Mouse (Mus musculus): ENCODE measurements around the gene Gria4. TPM values are rescaled to one million over a fixed set of nuclear protein-coding genes. Genes with fewer than 3 reads are reported as not detected.
"Not testable (repeated sequence)": the region's sequence is repeated elsewhere in the genome, so short reads cannot be mapped to it uniquely, and the experiment has no call there.

Gene Gria4
- polyA plus RNA-seq, 1 experiment from 2014 or later, result 11.0 TPM

DNA sequence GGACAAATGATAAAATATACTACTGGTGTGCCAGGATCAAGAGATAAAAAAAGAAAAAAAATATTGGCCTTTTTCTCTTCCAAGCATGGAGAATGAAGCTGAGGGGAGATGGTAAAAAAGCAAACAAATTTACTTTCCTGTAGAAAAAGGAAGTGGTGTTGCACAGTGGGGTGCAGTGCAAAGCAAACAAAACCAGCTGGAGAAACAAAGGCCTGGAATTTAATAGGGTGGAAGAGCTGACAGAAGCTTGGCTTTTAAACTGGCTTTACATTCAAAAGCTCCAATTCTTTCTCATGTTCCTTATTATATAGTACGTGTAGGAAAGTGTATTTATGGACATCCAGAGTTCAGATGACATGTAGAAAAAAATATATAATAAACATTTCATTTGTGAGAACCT lies 290.9 kb downstream of the Gria4 start:
- H3K4me3 ChIP-seq (ENCODE audit: low read length), result no peak overlapping the region
- no peaks in the 10 kb centered on the region for H3K4me1 ChIP-seq (ENCODE audit: insufficient read depth, low read length)
- H3K27me3 ChIP-seq (ENCODE audit: insufficient read depth, low read length), result no peaks in the 10 kb centered on the region

DNA sequence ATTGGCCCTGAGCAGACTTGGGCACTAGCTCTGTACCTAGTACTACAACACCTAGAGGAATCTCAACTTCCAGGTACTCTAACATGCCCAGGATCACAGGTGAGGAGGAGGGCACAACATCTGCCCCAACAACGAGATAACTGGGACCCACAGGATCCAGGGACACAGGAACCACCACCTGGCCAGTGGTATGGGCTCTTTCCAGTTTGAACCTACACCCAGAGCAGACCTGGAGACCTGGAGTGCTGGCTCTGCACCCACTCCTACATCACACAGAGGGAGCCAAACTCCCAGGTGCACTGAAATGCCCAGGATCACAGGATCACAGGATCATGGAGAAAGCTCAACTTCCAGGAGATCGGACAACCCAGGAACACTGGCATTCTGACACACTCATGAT lies 309.6 kb downstream of the Gria4 start:
- H3K9me3 ChIP-seq (ENCODE audit: low read length), result no peaks in the 10 kb centered on the region
- no peak overlapping the region for H3K4me2 ChIP-seq (replicated peaks; ENCODE audit: low read depth, low read length)
- H3K36me3 ChIP-seq (ENCODE audit: insufficient read depth, low read length), result no peaks in the 10 kb centered on the region
- H3K4me1 ChIP-seq (ENCODE audit: insufficient read depth, low read length), result no peaks in the 10 kb centered on the region
- no peaks in the 10 kb centered on the region for H3K27me3 ChIP-seq (ENCODE audit: insufficient read depth, low read length)
- H3K27ac ChIP-seq (ENCODE audit: low read length), result no peak overlapping the region
- H3K4me3 ChIP-seq (ENCODE audit: low read length), result no peak overlapping the region
- WGBS, result 78% methylated on average over 2 of the region's 2 CpGs
- ATAC-seq (ENCODE audit: low FRiP score, low TSS enrichment), result no peak
- H3K9ac ChIP-seq (replicated peaks; ENCODE audit: low read length), result no peak overlapping the region

More for the DNA sequence above, 290.9 kb downstream of the Gria4 start:
- no peak overlapping the region for H3K27ac ChIP-seq (ENCODE audit: low read length)
- no peaks in the 10 kb centered on the region for H3K9me3 ChIP-seq (ENCODE audit: low read length)
- no peak overlapping the region for H3K9ac ChIP-seq (replicated peaks; ENCODE audit: low read length)
- no peak; the same call in 1 of the 2 replicates for ATAC-seq (ENCODE audit: low FRiP score, low TSS enrichment)
- WGBS, result 14% methylated on average over 1 of the region's 1 CpGs
- H3K4me2 ChIP-seq (replicated peaks; ENCODE audit: low read depth, low read length), result no peak overlapping the region
- H3K36me3 ChIP-seq (ENCODE audit: insufficient read depth, low read length), result no peaks in the 10 kb centered on the region

DNA sequence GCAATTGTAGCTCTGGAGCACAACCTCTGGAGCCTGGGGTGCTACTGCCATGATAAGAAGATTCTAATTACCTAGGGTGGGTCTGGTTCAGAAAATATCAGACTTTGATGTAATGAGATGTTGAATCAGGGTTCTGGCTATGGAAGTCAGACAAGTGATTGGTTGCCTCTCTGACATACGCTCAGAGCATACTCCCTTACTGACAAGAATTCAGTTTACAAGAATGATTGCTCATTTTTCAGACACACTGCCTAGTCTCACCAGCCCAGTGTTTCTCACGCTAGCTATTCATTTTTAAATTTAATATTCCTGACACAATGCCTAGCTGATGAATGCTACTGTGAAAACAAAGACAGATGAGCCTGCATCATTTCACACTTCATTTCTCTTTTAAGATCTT lies 311.5 kb downstream of the Gria4 start:
- no peak overlapping the region for H3K27ac ChIP-seq (ENCODE audit: low read length)
- H3K9ac ChIP-seq (replicated peaks; ENCODE audit: low read length), result no peak overlapping the region
- no peak overlapping the region for H3K4me2 ChIP-seq (replicated peaks; ENCODE audit: low read depth, low read length)
- no peak overlapping the region for H3K4me3 ChIP-seq (ENCODE audit: low read length)
- H3K9me3 ChIP-seq (ENCODE audit: low read length), result no peaks in the 10 kb centered on the region
- H3K36me3 ChIP-seq (ENCODE audit: insufficient read depth, low read length), result no peaks in the 10 kb centered on the region
- no peaks in the 10 kb centered on the region for H3K4me1 ChIP-seq (ENCODE audit: insufficient read depth, low read length)
- whole genome bisulfite sequencing, result 75% methylated on average over 2 of the region's 2 CpGs
- H3K27me3 ChIP-seq (ENCODE audit: insufficient read depth, low read length), result no peaks in the 10 kb centered on the region
- no peak for ATAC-seq (ENCODE audit: low FRiP score, low TSS enrichment)

DNA sequence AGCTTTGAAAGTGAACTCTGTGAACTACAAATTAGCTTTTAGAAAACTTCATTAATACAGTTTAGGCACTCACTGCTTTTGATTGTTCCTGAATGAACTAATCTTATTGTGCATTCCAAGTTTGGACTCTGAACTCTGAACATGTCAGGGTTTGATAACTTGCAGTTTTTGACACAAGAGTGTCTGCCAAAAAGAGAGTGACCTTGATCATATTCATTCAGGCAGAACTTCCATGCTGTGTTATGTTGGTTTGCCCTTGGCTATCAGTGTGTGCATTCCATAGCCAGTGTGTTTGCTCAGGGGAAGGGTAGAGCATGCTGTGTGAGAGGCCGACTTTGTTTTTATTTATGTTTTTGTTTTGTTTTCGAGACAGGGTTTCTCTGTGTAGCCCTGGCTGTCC lies 325.2 kb downstream of the Gria4 start:
- Histone ChIP-seq H3K4me2 (replicated peaks; ENCODE audit: low read depth, low read length) (no peak overlapping the region), H3K9me3 (ENCODE audit: low read length) (no peaks in the 10 kb centered on the region), H3K4me3 (ENCODE audit: low read length) (no peak overlapping the region), H3K36me3 (ENCODE audit: insufficient read depth, low read length) (no peaks in the 10 kb centered on the region), H3K4me1 (ENCODE audit: insufficient read depth, low read length) (no peaks in the 10 kb centered on the region), H3K27me3 (ENCODE audit: insufficient read depth, low read length) (no peaks in the 10 kb centered on the region), H3K9ac (replicated peaks; ENCODE audit: low read length) (no peak overlapping the region), H3K27ac (ENCODE audit: low read length) (no peak overlapping the region)
- 58% methylated on average over 2 of the region's 2 CpGs for WGBS
- no peak for ATAC-seq (ENCODE audit: low FRiP score, low TSS enrichment)

DNA sequence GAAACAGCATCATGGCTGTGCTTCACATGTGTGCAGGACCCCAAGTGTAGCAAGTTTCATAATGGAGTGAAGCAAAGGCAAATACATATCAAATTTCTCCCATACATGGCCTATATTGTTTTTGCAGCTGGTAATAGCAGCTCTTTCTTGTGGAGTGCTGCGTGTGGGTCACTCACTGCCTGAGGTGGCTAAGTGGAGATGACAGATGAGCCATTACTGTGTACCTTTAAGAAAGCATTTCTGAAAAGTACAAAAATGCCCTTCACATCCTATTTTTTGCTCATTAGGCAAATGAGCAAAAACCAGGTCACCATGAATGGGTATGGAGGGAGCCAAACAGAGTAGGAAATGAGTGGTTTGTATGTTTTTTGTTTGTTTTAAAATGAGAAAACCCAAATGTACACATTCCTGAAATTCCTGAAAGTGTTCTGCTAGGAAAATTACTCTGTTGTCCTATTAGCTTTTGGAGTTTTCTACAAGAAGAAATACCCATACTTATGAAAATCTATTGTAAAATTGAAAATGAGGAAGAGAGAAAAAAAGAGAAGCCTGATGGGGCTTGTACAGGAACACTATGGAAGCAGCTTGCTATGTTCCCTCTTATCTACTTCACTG lies 336.5 kb downstream of the Gria4 start:
- H3K4me1 ChIP-seq (ENCODE audit: insufficient read depth, low read length), result no peaks in the 10 kb centered on the region
- no peak for ATAC-seq (ENCODE audit: low FRiP score, low TSS enrichment)
- no peak overlapping the region for H3K27ac ChIP-seq (ENCODE audit: low read length)
- no peaks in the 10 kb centered on the region for H3K27me3 ChIP-seq (ENCODE audit: insufficient read depth, low read length)
- H3K36me3 ChIP-seq (ENCODE audit: insufficient read depth, low read length), result no peaks in the 10 kb centered on the region
- no peak overlapping the region for H3K9ac ChIP-seq (replicated peaks; ENCODE audit: low read length)
- H3K9me3 ChIP-seq (ENCODE audit: low read length), result no peaks in the 10 kb centered on the region
- H3K4me3 ChIP-seq (ENCODE audit: low read length), result no peak overlapping the region
- no peak overlapping the region for H3K4me2 ChIP-seq (replicated peaks; ENCODE audit: low read depth, low read length)
- 52% methylated on average over 1 of the region's 1 CpGs for WGBS

DNA sequence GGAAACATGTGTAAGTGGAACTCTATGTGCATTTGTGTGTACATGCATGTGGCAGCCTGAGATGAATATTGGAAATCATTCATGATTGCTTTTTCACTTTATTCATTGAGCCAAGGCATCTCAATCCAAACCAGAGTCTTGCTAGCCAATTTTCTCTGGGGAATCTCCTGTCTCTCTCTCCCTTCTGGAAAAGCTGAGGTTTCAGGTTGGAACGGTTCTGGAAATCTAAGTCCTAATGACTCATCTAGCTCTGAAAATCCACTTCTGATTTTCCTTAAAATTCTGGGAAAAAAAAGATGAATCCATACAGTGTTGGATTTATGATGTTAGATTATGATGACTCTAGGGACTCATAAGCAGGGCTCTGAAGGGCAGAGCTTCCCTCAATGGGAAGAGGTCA lies 337.8 kb downstream of the Gria4 start:
- H3K4me2 ChIP-seq (replicated peaks; ENCODE audit: low read depth, low read length), result no peak overlapping the region
- no peaks in the 10 kb centered on the region for H3K27me3 ChIP-seq (ENCODE audit: insufficient read depth, low read length)
- no peak overlapping the region for H3K4me3 ChIP-seq (ENCODE audit: low read length)
- no peaks in the 10 kb centered on the region for H3K36me3 ChIP-seq (ENCODE audit: insufficient read depth, low read length)
- no peak overlapping the region for H3K27ac ChIP-seq (ENCODE audit: low read length)
- no peaks in the 10 kb centered on the region for H3K9me3 ChIP-seq (ENCODE audit: low read length)
- no peak for ATAC-seq (ENCODE audit: low FRiP score, low TSS enrichment)
- no peaks in the 10 kb centered on the region for H3K4me1 ChIP-seq (ENCODE audit: insufficient read depth, low read length)
- WGBS, result 91% methylated on average over 1 of the region's 1 CpGs
- H3K9ac ChIP-seq (replicated peaks; ENCODE audit: low read length), result no peak overlapping the region

DNA sequence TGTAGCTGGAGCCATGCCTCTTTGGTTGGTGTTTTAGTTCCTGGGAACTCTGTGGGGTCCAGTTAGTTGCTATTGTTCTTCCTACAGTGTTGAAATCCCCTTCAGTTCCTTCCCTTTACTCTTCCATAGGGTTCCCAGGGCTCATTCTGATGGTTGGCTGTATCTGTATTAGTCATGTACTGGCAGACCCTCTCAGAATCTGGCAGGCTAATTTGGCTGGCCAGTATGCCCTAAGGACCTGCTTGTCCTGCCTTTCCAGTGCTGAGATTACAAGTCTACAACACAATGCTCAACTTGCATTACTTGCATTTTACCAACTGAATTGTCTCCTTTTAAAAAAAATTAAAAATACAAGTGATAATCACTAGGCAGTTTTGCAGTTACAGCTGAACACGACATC lies 338.4 kb downstream of the Gria4 start:
- no peaks in the 10 kb centered on the region for H3K9me3 ChIP-seq (ENCODE audit: low read length)
- WGBS, result 84% methylated on average over 1 of the region's 1 CpGs
- no peaks in the 10 kb centered on the region for H3K27me3 ChIP-seq (ENCODE audit: insufficient read depth, low read length)
- no peak overlapping the region for H3K9ac ChIP-seq (replicated peaks; ENCODE audit: low read length)
- no peaks in the 10 kb centered on the region for H3K4me1 ChIP-seq (ENCODE audit: insufficient read depth, low read length)
- H3K4me2 ChIP-seq (replicated peaks; ENCODE audit: low read depth, low read length), result no peak overlapping the region
- H3K4me3 ChIP-seq (ENCODE audit: low read length), result no peak overlapping the region
- no peak for ATAC-seq (ENCODE audit: low FRiP score, low TSS enrichment)
- H3K27ac ChIP-seq (ENCODE audit: low read length), result no peak overlapping the region
- H3K36me3 ChIP-seq (ENCODE audit: insufficient read depth, low read length), result no peaks in the 10 kb centered on the region

DNA sequence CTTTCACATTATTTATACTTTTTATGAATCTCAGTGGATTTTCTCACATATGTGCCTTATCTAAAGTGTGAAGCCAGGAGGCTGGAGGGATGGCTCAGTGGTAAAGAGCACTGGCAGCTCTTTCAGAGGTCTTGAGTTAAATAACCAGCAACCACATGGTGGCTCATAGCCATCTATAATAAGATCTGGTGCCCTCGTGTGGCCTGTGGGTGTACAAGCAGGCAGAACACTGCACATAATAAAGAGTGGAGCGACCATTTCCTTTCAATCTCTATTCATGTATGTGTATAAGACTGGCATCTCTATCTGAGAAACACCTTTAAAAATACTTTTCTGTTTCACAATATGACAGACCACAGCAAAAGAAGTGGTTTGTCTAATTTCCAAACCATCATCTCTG lies 353.1 kb downstream of the Gria4 start:
- Histone ChIP-seq H3K9me3 (ENCODE audit: low read length) (no peaks in the 10 kb centered on the region), H3K9ac (replicated peaks; ENCODE audit: low read length) (no peak overlapping the region), H3K27me3 (ENCODE audit: insufficient read depth, low read length) (no peaks in the 10 kb centered on the region), H3K27ac (ENCODE audit: low read length) (no peak overlapping the region), H3K4me1 (ENCODE audit: insufficient read depth, low read length) (no peaks in the 10 kb centered on the region), H3K36me3 (ENCODE audit: insufficient read depth, low read length) (no peaks in the 10 kb centered on the region), H3K4me3 (ENCODE audit: low read length) (no peak overlapping the region), H3K4me2 (replicated peaks; ENCODE audit: low read depth, low read length) (no peak overlapping the region)
- ATAC-seq (ENCODE audit: low FRiP score, low TSS enrichment), result no peak; the same call in 1 of the 2 replicates
- WGBS, result 28% methylated on average over 2 of the region's 2 CpGs

DNA sequence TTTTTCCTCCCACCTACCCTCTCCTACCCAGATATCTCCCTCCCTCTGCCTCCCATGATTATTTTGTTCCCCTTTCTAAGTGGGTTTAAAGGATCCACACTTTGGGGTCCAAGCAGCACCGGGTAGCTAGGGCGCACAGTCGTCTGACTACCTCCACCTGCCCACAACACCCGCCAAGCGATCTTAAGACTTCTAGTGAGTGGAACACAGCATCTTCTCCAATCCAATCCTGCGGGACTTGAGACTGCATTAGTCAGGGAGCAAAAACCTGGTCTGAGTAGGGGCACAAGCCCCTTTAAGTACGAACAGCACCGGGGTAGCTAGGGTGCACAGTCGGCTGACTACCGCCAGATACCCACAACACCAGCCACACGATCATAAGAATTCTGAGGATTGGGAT lies 395.2 kb downstream of the Gria4 start:
- H3K9ac ChIP-seq (replicated peaks; ENCODE audit: low read length); H3K4me2 ChIP-seq (replicated peaks; ENCODE audit: low read depth, low read length); H3K4me1 ChIP-seq (ENCODE audit: insufficient read depth, low read length); H3K36me3 ChIP-seq (ENCODE audit: insufficient read depth, low read length); H3K9me3 ChIP-seq (ENCODE audit: low read length); H3K4me3 ChIP-seq (ENCODE audit: low read length); H3K27me3 ChIP-seq (ENCODE audit: insufficient read depth, low read length); H3K27ac ChIP-seq (ENCODE audit: low read length); ATAC-seq (ENCODE audit: low FRiP score, low TSS enrichment): not testable (repeated sequence)
- 97% methylated on average over 11 of the region's 11 CpGs for WGBS

DNA sequence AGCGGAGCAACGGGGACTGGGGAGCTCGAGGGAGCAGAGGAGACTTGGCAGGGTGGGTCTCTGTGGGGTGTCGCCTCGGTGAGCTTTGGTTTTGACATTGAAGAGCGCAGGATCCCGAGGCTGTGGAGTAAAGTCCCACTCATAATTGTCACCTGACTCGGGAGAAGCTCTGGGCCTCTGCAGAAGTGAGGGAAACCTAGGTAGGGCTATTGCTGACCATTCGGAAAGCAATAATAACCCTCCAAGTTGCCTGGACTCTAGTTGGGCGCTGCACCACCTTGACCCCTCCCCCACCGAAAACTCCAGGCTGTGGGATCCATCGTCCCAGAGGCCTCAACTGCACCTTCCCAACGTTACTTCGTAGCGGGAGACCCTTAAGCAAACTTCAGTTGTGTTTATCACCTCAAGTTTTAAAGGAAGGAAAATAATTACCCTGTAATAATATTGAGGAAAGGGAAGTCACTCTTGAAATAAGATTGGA lies 419.4 kb downstream of the Gria4 start:
- peaks cover 15% of the 10 kb centered on the region for H3K4me1 ChIP-seq (ENCODE audit: insufficient read depth, low read length)
- H3K36me3 ChIP-seq (ENCODE audit: insufficient read depth, low read length), result peaks cover 8% of the 10 kb centered on the region
- ATAC-seq (ENCODE audit: low FRiP score, low TSS enrichment), result no peak
- peak overlapping the region; percentile 86 for H3K4me3 ChIP-seq (ENCODE audit: low read length)
- no peaks in the 10 kb centered on the region for H3K9me3 ChIP-seq (ENCODE audit: low read length)
- peak overlapping the region; percentile 77 for H3K9ac ChIP-seq (replicated peaks; ENCODE audit: low read length)
- peak overlapping the region; percentile 68 for H3K4me2 ChIP-seq (replicated peaks; ENCODE audit: low read depth, low read length)
- H3K27ac ChIP-seq (ENCODE audit: low read length), result peak overlapping the region; percentile 84
- under 1% methylated on average over 15 of the region's 15 CpGs for WGBS
- no peaks in the 10 kb centered on the region for H3K27me3 ChIP-seq (ENCODE audit: insufficient read depth, low read length)
